Mouse (Mus musculus) cerebellum, adult 2 months (tissue): Measurements from ENCODE around the gene Ffar2.

Experiments
- CTCF ChIP-seq: fragments of 200-500 bp; IDR thresholded peaks from 2 replicates; pipeline ENCODE4 v1.5.1; 2011; ENCODE audit warnings: low read depth, mild to moderate bottlenecking, control low read depth, low read length, moderate library complexity, borderline replicate concordance; ENCODE audit not compliant: insufficient read depth
- POLR2A ChIP-seq: fragments of 200-500 bp; IDR thresholded peaks from 2 replicates; pipeline ENCODE4 v1.6.1; 2011; ENCODE audit warnings: low read length, control low read depth, borderline replicate concordance; ENCODE audit not compliant: insufficient read depth

- TF ChIP-seq POLR2A (no peak), CTCF (no peak)
Observed at GRCm38 (mm10) chr7:30823675-30824074, at the start of gene Ffar2.
